Mouse (Mus musculus): ENCODE results near the gene Smox. TPM values are rescaled to one million over a fixed set of nuclear protein-coding genes. Genes with fewer than 3 reads are reported as not detected.

Smox gene
- total and polyA plus RNA-seq, 3 experiments, result 2.2 to 5.5 TPM; not detected in 1

GRCm38 (mm10) chr2:131496125-131496820 is 5.0 kb downstream of the Smox start:
- Histone ChIP-seq H3K27me3 (ENCODE audit: control insufficient read depth in 1 of 2, insufficient read depth in 2 of 2, low read length in 2 of 2) (peaks cover 9% of the 10 kb centered on the region in 2 experiments), H3K4me1 (ENCODE audit: control insufficient read depth in 1 of 2, insufficient read depth in 2 of 2, low read length in 2 of 2) (peaks cover 4 to 16% of the 10 kb centered on the region in 2 experiments; a peak in 3 of 4 replicates), H3K9ac (ENCODE audit: control insufficient read depth, low read depth, low read length, poor library complexity, severe bottlenecking) (no peak overlapping the region), H3K27ac (ENCODE audit: control insufficient read depth, low read depth, low read length) (no peak overlapping the region), H3K79me2 (ENCODE audit: control insufficient read depth, insufficient read depth, low read length, poor library complexity) (no peaks in the 10 kb centered on the region; the same call in 1 of the 2 replicates), H3K4me3 (ENCODE audit: control insufficient read depth in 1 of 2, insufficient read depth in 1 of 2, low read depth in 2 of 2, low read length in 2 of 2) (no peak overlapping the region), H3K36me3 (ENCODE audit: control insufficient read depth in 1 of 2, insufficient read depth in 2 of 2, low read length in 2 of 2) (peaks cover 0 to 11% of the 10 kb centered on the region in 2 experiments; a peak in 2 of 4 replicates), H3K9me3 (replicated peaks; ENCODE audit: insufficient read depth, low read length) (no peaks in the 10 kb centered on the region)
- peak; percentile 37 for DNase-seq (ENCODE audit: low read depth, low spot score)
- TF ChIP-seq TCF12 (IDR thresholded peaks at IDR 0.05; ENCODE audit: low read depth, low read length) (peak; percentile 79; the same call in 1 of the 2 replicates), JUND (IDR thresholded peaks at IDR 0.05; ENCODE audit: low read depth, low read length) (no peak), MEF2A (IDR thresholded peaks at IDR 0.05; ENCODE audit: extremely low read depth, insufficient replicate concordance, low read depth, low read length, poor library complexity, severe bottlenecking) (no peak), ELF1 (IDR thresholded peaks at IDR 0.05; ENCODE audit: low read depth, low read length) (no peak), EP300 (IDR thresholded peaks at IDR 0.05; ENCODE audit: low read depth in 1 of 2, low read length in 2 of 2) (peak in 1 of 2 experiments; percentile 50; a peak in 2 of 4 replicates), TAL1 (IDR thresholded peaks at IDR 0.05; ENCODE audit: low read length) (peak; percentile 75), POLR2A (IDR thresholded peaks at IDR 0.05; ENCODE audit: control insufficient read depth in 1 of 2, insufficient read depth in 1 of 2, low read depth in 1 of 2, low read length in 2 of 2, poor library complexity in 1 of 2) (no peak), ETS1 (IDR thresholded peaks at IDR 0.05; ENCODE audit: low read depth, low read length) (peak; percentile 69), RCOR1 (IDR thresholded peaks at IDR 0.05; ENCODE audit: low read depth, low read length) (peak; percentile 44; the same call in 1 of the 2 replicates), GATA1 (IDR thresholded peaks at IDR 0.05; ENCODE audit: low read depth, low read length) (0 out of 2 replicates have a peak, but pooled peaks have one; percentile 17)

GRCm38 (mm10) chr2:131497224-131497856 is 6.0 kb downstream of the Smox start:
- Histone ChIP-seq H3K4me3 (ENCODE audit: control insufficient read depth in 1 of 2, insufficient read depth in 1 of 2, low read depth in 2 of 2, low read length in 2 of 2) (no peak overlapping the region), H3K36me3 (ENCODE audit: control insufficient read depth in 1 of 2, insufficient read depth in 2 of 2, low read length in 2 of 2) (peaks cover 0 to 11% of the 10 kb centered on the region in 2 experiments; a peak in 2 of 4 replicates), H3K4me1 (ENCODE audit: control insufficient read depth in 1 of 2, insufficient read depth in 2 of 2, low read length in 2 of 2) (peaks cover 4 to 16% of the 10 kb centered on the region in 2 experiments; a peak in 3 of 4 replicates), H3K9me3 (replicated peaks; ENCODE audit: insufficient read depth, low read length) (no peaks in the 10 kb centered on the region), H3K27me3 (ENCODE audit: control insufficient read depth in 1 of 2, insufficient read depth in 2 of 2, low read length in 2 of 2) (peaks cover 4 to 9% of the 10 kb centered on the region in 2 experiments), H3K9ac (ENCODE audit: control insufficient read depth, low read depth, low read length, poor library complexity, severe bottlenecking) (no peak overlapping the region), H3K27ac (ENCODE audit: control insufficient read depth, low read depth, low read length) (no peak overlapping the region), H3K79me2 (ENCODE audit: control insufficient read depth, insufficient read depth, low read length, poor library complexity) (no peaks in the 10 kb centered on the region)
- DNase-seq (ENCODE audit: low read depth, low spot score), result peak; percentile 63
- no peak for TF ChIP-seq ZC3H11A (IDR thresholded peaks at IDR 0.05; ENCODE audit: low read depth, low read length)
- no peak for TF ChIP-seq MYC (IDR thresholded peaks at IDR 0.05; ENCODE audit: low read depth, low read length)
- TF ChIP-seq EP300 (IDR thresholded peaks at IDR 0.05; ENCODE audit: low read depth in 1 of 2, low read length in 2 of 2), result peak; percentile 32 to 75
- TF ChIP-seq GABPA (IDR thresholded peaks at IDR 0.05; ENCODE audit: low read depth, low read length), result no peak
- TF ChIP-seq ZMIZ1 (IDR thresholded peaks at IDR 0.05; ENCODE audit: low read depth, low read length), result no peak
- no peak for TF ChIP-seq POLR2A (IDR thresholded peaks at IDR 0.05; ENCODE audit: control insufficient read depth in 1 of 2, insufficient read depth in 1 of 2, low read depth in 1 of 2, low read length in 2 of 2, poor library complexity in 1 of 2)
- no peak for TF ChIP-seq MEF2A (IDR thresholded peaks at IDR 0.05; ENCODE audit: extremely low read depth, insufficient replicate concordance, low read depth, low read length, poor library complexity, severe bottlenecking)
- TF ChIP-seq TAL1 (IDR thresholded peaks at IDR 0.05; ENCODE audit: low read length), result peak; percentile 81
- TF ChIP-seq TCF12 (IDR thresholded peaks at IDR 0.05; ENCODE audit: low read depth, low read length), result peak; percentile 66; the same call in 1 of the 2 replicates
- peak; percentile 52; the same call in 1 of the 2 replicates for TF ChIP-seq GATA1 (IDR thresholded peaks at IDR 0.05; ENCODE audit: low read depth, low read length)
- no peak for TF ChIP-seq JUND (IDR thresholded peaks at IDR 0.05; ENCODE audit: low read depth, low read length)
- no peak for TF ChIP-seq SMC3 (IDR thresholded peaks at IDR 0.05; ENCODE audit: low read depth, low read length)
